Mouse (Mus musculus): ENCODE measurements around the gene Ablim2. TPM values are rescaled to one million over a fixed set of nuclear protein-coding genes. Genes with fewer than 3 reads are reported as not detected.

The Ablim2 gene
- polyA plus RNA-seq, 1 experiment from 2014 or later = 1.7 TPM

DNA sequence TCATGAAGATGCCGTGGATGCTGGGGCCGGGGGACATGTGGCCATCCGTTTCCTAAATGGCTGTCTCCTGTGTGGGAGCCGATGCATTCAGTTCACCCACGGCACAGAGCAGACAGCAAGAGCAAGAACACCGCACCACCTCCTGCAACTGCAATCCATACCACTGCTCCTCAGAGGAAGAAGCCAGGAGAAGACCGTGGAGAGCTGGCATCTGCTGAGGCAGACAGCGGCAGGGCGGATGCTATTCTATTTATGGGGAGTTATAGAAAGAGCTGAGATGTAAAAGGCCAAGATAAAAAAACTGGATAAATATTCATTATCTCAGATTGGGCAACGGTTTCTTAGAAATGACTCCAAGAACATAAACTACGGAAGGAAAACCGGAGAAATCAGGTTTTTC lies 30.2 kb downstream of the Ablim2 start:
- no peaks in the 10 kb centered on the region for H3K36me3 ChIP-seq (ENCODE audit: control insufficient read depth, insufficient read depth, low read length)
- no peak for DNase-seq (ENCODE audit: low spot score)
- no peak overlapping the region for H3K9ac ChIP-seq (ENCODE audit: low read length)
- H3K4me3 ChIP-seq (ENCODE audit: low read depth, low read length) = no peak overlapping the region
- ATAC-seq (ENCODE audit: insufficient read depth, low FRiP score, low TSS enrichment) = no peak
- H3K4me2 ChIP-seq (ENCODE audit: low read depth) = no peak overlapping the region
- 92% methylated on average over 12 of the region's 12 CpGs for WGBS
- H3K27ac ChIP-seq (ENCODE audit: low read depth, low read length) = no peak overlapping the region
- H3K9me3 ChIP-seq (ENCODE audit: control insufficient read depth, low read length) = no peaks in the 10 kb centered on the region
- no peaks in the 10 kb centered on the region; the same call in 1 of the 2 replicates for H3K4me1 ChIP-seq (ENCODE audit: control insufficient read depth, insufficient read depth, low read length)
- no peaks in the 10 kb centered on the region for H3K27me3 ChIP-seq (ENCODE audit: control insufficient read depth, insufficient read depth, low read length)

DNA sequence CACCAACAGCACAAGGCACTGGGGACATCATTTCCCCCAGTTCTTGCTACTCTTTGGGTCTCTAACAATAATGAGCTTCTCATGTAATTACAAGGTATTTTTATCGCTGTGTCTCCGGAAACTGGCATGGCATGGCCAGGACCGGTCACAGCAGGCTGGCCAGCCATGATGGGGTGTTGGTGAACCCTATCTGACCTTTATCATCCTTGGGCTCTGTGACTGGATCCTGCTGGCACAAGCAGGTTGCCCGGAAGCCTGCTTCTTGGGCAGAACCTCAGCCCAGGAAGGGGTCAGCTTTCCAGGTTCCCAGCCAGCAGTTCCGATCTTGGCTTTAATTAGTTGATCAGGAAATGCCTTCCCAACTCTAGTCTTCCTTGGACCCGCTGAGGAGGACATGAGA lies 31.0 kb downstream of the Ablim2 start:
- WGBS = 83% methylated on average over 6 of the region's 6 CpGs
- H3K4me1 ChIP-seq (ENCODE audit: control insufficient read depth, insufficient read depth, low read length) = no peaks in the 10 kb centered on the region; the same call in 1 of the 2 replicates
- ATAC-seq (ENCODE audit: insufficient read depth, low FRiP score, low TSS enrichment) (no peak), DNase-seq (ENCODE audit: low spot score) (no peak)
- no peaks in the 10 kb centered on the region for H3K36me3 ChIP-seq (ENCODE audit: control insufficient read depth, insufficient read depth, low read length)
- H3K27me3 ChIP-seq (ENCODE audit: control insufficient read depth, insufficient read depth, low read length) = no peaks in the 10 kb centered on the region
- no peak overlapping the region for H3K9ac ChIP-seq (ENCODE audit: low read length)
- no peak overlapping the region for H3K27ac ChIP-seq (ENCODE audit: low read depth, low read length)
- H3K9me3 ChIP-seq (ENCODE audit: control insufficient read depth, low read length) = no peaks in the 10 kb centered on the region
- no peak overlapping the region for H3K4me2 ChIP-seq (ENCODE audit: low read depth)
- no peak overlapping the region for H3K4me3 ChIP-seq (ENCODE audit: low read depth, low read length)

DNA sequence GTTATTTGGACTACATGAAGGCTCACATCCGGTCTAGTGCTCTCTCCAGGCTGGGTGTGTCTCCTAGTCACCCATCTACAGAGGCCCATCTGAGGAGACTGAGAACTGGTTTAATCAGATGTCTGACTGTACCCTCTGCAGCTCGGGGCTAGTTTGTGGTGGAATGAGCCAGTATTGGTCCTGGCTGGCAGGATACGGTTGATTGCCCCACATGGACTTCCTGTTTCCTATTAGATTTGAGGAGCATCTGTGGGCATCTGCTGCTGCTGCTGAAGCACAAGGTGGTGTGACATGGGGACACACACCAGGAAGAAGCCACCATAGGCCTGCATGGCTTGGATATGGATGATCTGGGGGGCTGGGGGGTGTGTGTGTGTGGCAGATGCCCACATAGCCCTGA lies 32.0 kb downstream of the Ablim2 start:
- DNase-seq (ENCODE audit: low spot score) (no peak), ATAC-seq (ENCODE audit: insufficient read depth, low FRiP score, low TSS enrichment) (no peak)
- Histone ChIP-seq H3K9ac (ENCODE audit: low read length) (no peak overlapping the region), H3K4me2 (ENCODE audit: low read depth) (no peak overlapping the region), H3K9me3 (ENCODE audit: control insufficient read depth, low read length) (no peaks in the 10 kb centered on the region), H3K4me1 (ENCODE audit: control insufficient read depth, insufficient read depth, low read length) (no peaks in the 10 kb centered on the region; the same call in 1 of the 2 replicates), H3K27me3 (ENCODE audit: control insufficient read depth, insufficient read depth, low read length) (no peaks in the 10 kb centered on the region), H3K27ac (ENCODE audit: low read depth, low read length) (no peak overlapping the region), H3K4me3 (ENCODE audit: low read depth, low read length) (no peak overlapping the region), H3K36me3 (ENCODE audit: control insufficient read depth, insufficient read depth, low read length) (no peaks in the 10 kb centered on the region)
- 81% methylated on average over 3 of the region's 3 CpGs for WGBS

DNA sequence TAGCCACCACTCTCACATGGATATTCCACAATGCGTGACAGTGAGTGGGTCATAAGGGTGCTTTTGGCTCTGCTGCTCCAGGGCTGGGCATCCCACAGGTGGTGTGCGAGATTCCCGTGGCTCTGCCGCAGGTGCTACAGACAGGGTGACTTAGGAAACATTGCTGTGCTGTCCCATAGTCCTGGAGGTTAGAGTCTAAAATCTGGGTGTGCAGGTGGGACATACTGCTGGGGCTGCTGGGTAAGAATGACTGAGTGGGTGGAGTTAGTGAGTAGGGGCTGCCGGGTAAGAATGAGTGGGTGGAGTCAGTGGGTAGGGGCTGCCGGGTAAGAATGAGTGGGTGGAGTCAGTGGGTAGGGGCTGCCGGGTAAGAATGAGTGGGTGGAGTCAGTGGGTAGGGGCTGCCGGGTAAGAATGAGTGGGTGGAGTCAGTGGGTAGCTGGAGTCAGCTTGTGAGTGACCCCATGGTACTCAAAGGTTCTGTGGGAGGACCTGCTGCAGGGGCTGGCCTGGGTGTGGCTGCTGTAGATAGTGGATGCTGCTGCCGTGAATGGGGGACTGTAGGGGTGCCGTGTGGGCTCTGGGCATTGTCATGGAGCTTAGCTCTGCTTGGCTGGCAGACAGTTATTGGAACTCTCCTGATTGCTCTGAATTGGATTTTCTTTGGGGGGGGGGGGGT lies 32.8 kb downstream of the Ablim2 start:
- WGBS = 42% methylated on average over 10 of the region's 10 CpGs
- no peaks in the 10 kb centered on the region for H3K27me3 ChIP-seq (ENCODE audit: control insufficient read depth, insufficient read depth, low read length)
- no peak overlapping the region for H3K9ac ChIP-seq (ENCODE audit: low read length)
- no peaks in the 10 kb centered on the region for H3K9me3 ChIP-seq (ENCODE audit: control insufficient read depth, low read length)
- no peaks in the 10 kb centered on the region; the same call in 1 of the 2 replicates for H3K4me1 ChIP-seq (ENCODE audit: control insufficient read depth, insufficient read depth, low read length)
- no peak overlapping the region for H3K4me2 ChIP-seq (ENCODE audit: low read depth)
- ATAC-seq (ENCODE audit: insufficient read depth, low FRiP score, low TSS enrichment) = no peak
- no peak for DNase-seq (ENCODE audit: low spot score)
- H3K27ac ChIP-seq (ENCODE audit: low read depth, low read length) = no peak overlapping the region
- H3K36me3 ChIP-seq (ENCODE audit: control insufficient read depth, insufficient read depth, low read length) = no peaks in the 10 kb centered on the region
- H3K4me3 ChIP-seq (ENCODE audit: low read depth, low read length) = no peak overlapping the region

DNA sequence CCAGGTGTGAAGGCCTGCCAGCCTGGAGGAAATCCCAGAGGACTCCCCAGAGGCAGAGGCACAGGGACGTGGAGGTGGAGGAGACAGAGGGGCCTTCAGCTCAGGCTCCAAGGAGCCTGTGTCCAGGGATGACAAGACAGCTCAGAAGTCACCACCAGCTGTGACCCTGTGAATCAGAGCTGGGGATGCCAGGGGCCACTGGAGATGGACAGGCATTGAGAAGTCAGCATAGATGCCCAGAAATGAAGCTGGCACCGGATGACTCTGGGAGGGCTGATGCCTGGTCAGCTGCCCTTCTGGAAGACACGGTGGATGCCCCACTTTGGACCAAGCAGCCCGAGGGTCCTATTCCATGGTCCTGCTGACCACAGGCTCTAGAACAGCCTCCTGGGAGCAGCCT lies 36.3 kb downstream of the Ablim2 start:
- H3K27me3 ChIP-seq (ENCODE audit: control insufficient read depth, insufficient read depth, low read length) = no peaks in the 10 kb centered on the region
- H3K27ac ChIP-seq (ENCODE audit: low read depth, low read length) = no peak overlapping the region
- ATAC-seq (ENCODE audit: insufficient read depth, low FRiP score, low TSS enrichment) = no peak

DNA sequence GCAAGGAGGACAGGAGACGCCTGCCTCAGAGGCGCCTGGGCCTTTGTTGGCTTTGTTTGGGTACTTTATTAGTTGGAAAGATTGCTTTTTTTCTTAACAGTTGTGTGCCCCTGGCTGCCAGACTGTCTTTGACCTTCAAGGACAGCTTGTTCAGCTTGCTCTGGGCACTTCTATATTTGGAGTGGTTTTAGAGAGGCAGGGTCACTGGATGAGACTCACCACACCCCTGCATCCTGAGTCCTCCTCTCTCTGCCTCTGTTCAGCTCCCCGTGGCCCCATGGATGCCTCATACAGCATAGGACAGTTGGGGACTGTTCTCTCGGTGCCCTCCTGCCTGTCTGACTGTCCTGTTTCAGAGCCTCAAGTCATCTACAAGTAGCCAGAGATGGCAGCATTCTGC lies 37.3 kb downstream of the Ablim2 start:
- no peak overlapping the region; the same call in 1 of the 2 replicates for H3K9ac ChIP-seq (ENCODE audit: low read length)
- no peak for ATAC-seq (ENCODE audit: insufficient read depth, low FRiP score, low TSS enrichment)
- DNase-seq (ENCODE audit: low spot score) = no peak
- WGBS = 69% methylated on average over 4 of the region's 4 CpGs
- no peaks in the 10 kb centered on the region for H3K27me3 ChIP-seq (ENCODE audit: control insufficient read depth, insufficient read depth, low read length)
- H3K4me2 ChIP-seq (ENCODE audit: low read depth) = no peak overlapping the region
- H3K9me3 ChIP-seq (ENCODE audit: control insufficient read depth, low read length) = no peaks in the 10 kb centered on the region
- no peak overlapping the region for H3K4me3 ChIP-seq (ENCODE audit: low read depth, low read length)
- H3K27ac ChIP-seq (ENCODE audit: low read depth, low read length) = no peak overlapping the region
- no peaks in the 10 kb centered on the region for H3K36me3 ChIP-seq (ENCODE audit: control insufficient read depth, insufficient read depth, low read length)
- H3K4me1 ChIP-seq (ENCODE audit: control insufficient read depth, insufficient read depth, low read length) = no peaks in the 10 kb centered on the region

More for the DNA sequence above, 36.3 kb downstream of the Ablim2 start:
- no peaks in the 10 kb centered on the region for H3K9me3 ChIP-seq (ENCODE audit: control insufficient read depth, low read length)
- no peak overlapping the region for H3K4me3 ChIP-seq (ENCODE audit: low read depth, low read length)
- H3K36me3 ChIP-seq (ENCODE audit: control insufficient read depth, insufficient read depth, low read length) = no peaks in the 10 kb centered on the region
- H3K4me1 ChIP-seq (ENCODE audit: control insufficient read depth, insufficient read depth, low read length) = no peaks in the 10 kb centered on the region
- 87% methylated on average over 4 of the region's 4 CpGs for WGBS
- no peak overlapping the region for H3K9ac ChIP-seq (ENCODE audit: low read length)
- no peak for DNase-seq (ENCODE audit: low spot score)
- no peak overlapping the region for H3K4me2 ChIP-seq (ENCODE audit: low read depth)

DNA sequence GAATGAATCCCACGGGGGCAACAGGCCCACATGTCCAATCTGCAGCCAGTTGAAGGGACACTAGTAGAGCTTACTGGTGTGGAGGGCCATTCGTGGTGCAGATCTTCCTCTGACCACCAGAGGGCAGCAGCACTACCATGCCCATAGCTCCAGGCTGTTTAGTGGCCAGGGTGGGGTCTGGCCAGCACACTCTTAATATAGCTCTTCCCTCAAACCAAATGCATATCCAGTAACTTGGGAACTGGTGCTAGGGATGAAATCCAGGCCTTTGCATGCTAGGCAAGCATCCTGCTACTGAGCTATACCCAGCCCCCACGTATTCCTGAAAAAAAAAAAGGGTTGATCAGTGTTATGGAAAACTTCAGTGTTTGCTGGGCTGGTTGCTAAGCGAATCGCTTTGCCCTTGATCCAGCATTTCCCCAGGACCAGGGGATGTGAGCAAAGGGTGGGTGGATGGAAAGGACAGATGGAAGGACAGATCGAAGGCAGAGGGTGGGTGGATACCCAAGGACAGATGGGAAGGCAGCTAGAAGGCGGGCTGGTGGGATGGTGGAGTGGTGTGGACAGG lies 37.9 kb downstream of the Ablim2 start:
- DNase-seq (ENCODE audit: low spot score) (peak; percentile 77), ATAC-seq (ENCODE audit: insufficient read depth, low FRiP score, low TSS enrichment) (no peak)
- Histone ChIP-seq H3K9me3 (ENCODE audit: control insufficient read depth, low read length) (no peaks in the 10 kb centered on the region), H3K4me2 (ENCODE audit: low read depth) (no peak overlapping the region), H3K9ac (ENCODE audit: low read length) (no peak overlapping the region), H3K27ac (ENCODE audit: low read depth, low read length) (no peak overlapping the region), H3K36me3 (ENCODE audit: control insufficient read depth, insufficient read depth, low read length) (no peaks in the 10 kb centered on the region), H3K27me3 (ENCODE audit: control insufficient read depth, insufficient read depth, low read length) (no peaks in the 10 kb centered on the region), H3K4me1 (ENCODE audit: control insufficient read depth, insufficient read depth, low read length) (no peaks in the 10 kb centered on the region), H3K4me3 (ENCODE audit: low read depth, low read length) (no peak overlapping the region)
- 60% methylated on average over 7 of the region's 7 CpGs for WGBS

DNA sequence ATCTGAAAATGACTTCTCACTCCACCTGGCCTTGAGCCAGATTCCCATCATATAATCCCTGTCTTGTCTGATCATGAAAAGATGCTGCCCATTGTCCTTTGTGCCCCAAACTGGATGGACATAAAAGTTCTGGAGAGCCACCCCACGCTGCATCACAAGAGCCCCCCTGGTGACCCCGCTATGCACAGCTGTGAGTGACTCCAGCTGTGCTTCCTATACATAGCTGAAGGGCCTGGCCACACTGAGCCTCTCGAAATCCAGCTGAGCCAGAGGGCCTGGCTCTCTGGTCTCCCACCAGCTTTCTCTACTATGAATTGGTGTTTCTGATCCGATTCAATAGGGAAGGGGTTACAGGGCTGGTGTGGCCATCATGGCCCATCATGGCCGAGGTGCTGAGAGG lies 38.5 kb downstream of the Ablim2 start:
- Histone ChIP-seq H3K4me3 (ENCODE audit: low read depth, low read length) (no peak overlapping the region), H3K9ac (ENCODE audit: low read length) (no peak overlapping the region; the same call in 1 of the 2 replicates), H3K4me1 (ENCODE audit: control insufficient read depth, insufficient read depth, low read length) (no peaks in the 10 kb centered on the region), H3K4me2 (ENCODE audit: low read depth) (no peak overlapping the region), H3K9me3 (ENCODE audit: control insufficient read depth, low read length) (no peaks in the 10 kb centered on the region), H3K27me3 (ENCODE audit: control insufficient read depth, insufficient read depth, low read length) (no peaks in the 10 kb centered on the region), H3K36me3 (ENCODE audit: control insufficient read depth, insufficient read depth, low read length) (no peaks in the 10 kb centered on the region), H3K27ac (ENCODE audit: low read depth, low read length) (no peak overlapping the region)
- ATAC-seq (ENCODE audit: insufficient read depth, low FRiP score, low TSS enrichment) (no peak), DNase-seq (ENCODE audit: low spot score) (no peak)
- 80% methylated on average over 5 of the region's 5 CpGs for WGBS

DNA sequence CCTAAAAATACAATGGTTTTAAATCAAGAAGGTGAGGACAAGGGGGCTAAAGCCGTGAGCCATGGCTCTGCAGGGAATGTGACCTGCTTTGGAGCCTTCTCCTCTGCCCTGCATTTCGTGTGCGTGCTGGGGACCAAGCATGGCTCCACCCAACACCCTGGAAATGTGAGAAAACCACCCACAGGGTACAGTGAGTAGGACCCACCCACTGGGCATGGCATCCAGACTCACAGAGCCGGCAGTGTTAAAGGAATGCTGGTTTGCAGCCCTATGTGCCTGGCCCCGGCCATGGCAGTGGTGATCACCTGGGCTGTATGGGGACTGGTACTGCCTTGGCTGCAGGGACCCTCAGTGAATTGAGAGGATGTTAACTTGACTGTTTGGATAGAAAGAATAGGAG lies 41.4 kb downstream of the Ablim2 start:
- H3K9ac ChIP-seq (ENCODE audit: low read length) = no peak overlapping the region
- ATAC-seq (ENCODE audit: insufficient read depth, low FRiP score, low TSS enrichment) = no peak
- H3K4me3 ChIP-seq (ENCODE audit: low read depth, low read length) = no peak overlapping the region
- H3K27ac ChIP-seq (ENCODE audit: low read depth, low read length) = no peak overlapping the region
- no peaks in the 10 kb centered on the region for H3K36me3 ChIP-seq (ENCODE audit: control insufficient read depth, insufficient read depth, low read length)
- H3K4me1 ChIP-seq (ENCODE audit: control insufficient read depth, insufficient read depth, low read length) = no peaks in the 10 kb centered on the region
- DNase-seq (ENCODE audit: low spot score) = no peak
- WGBS = 38% methylated on average over 5 of the region's 5 CpGs
- no peak overlapping the region for H3K4me2 ChIP-seq (ENCODE audit: low read depth)
- no peaks in the 10 kb centered on the region for H3K9me3 ChIP-seq (ENCODE audit: control insufficient read depth, low read length)
- no peaks in the 10 kb centered on the region for H3K27me3 ChIP-seq (ENCODE audit: control insufficient read depth, insufficient read depth, low read length)
